Mouse (Mus musculus): ENCODE measurements around the gene Gm13697.
"Not testable (repeated sequence)": the region's sequence is repeated elsewhere in the genome, so short reads cannot be mapped to it uniquely, and the experiment has no call there.

Gm13697 gene

GRCm38 (mm10) chr2:83984443-83984842, at the start of gene Gm13697:
Gm13697 (plus strand) TSS chr2:83984743.
- DNase-seq (ENCODE audit: low spot score): not testable (repeated sequence)

DNA sequence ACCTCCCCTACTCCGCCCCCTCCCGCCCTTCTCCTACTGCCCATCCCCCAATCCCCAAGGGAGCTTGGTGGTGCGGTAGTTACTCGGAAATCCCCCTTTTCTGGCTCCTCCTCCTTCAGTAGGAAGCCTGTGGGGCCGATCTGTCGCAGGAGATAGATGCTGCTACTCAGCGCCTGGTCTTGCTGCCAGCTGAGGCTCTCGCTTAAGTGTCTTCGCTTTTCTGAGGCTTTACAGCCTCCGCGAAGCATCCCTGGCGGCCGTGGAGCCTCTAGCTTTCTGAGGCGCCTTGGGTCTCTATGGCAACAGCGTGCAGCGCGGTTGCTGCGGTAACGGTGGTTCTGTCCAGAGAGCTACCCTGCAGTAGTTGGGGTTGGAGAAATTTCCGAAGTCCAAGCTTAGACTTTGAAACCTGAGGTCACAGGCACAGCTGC, 43.6 kb upstream of the Gm13697 start, which contains the start of gene Zswim2:
Gene Zswim2 (minus strand): TSS at position 298 of the 431 bp plus-strand sequence.
- DNase-seq (ENCODE audit: low spot score): no peak

- no peak for DNase-seq (ENCODE audit: low spot score)
These were observed 43.2 kb upstream of the Gm13697 start for GRCm38 (mm10) chr2:83941378-83941777.

- no peak for DNase-seq (ENCODE audit: low spot score)
These were observed 42.8 kb upstream of the Gm13697 start for GRCm38 (mm10) chr2:83941792-83942191.

GRCm38 (mm10) chr2:83955393-83955792, 29.1 kb upstream of the Gm13697 start, which contains the start of gene Gm13698:
Gm13698 (plus strand) TSS chr2:83955693.
- not testable (repeated sequence) for DNase-seq (ENCODE audit: low spot score)

DNA sequence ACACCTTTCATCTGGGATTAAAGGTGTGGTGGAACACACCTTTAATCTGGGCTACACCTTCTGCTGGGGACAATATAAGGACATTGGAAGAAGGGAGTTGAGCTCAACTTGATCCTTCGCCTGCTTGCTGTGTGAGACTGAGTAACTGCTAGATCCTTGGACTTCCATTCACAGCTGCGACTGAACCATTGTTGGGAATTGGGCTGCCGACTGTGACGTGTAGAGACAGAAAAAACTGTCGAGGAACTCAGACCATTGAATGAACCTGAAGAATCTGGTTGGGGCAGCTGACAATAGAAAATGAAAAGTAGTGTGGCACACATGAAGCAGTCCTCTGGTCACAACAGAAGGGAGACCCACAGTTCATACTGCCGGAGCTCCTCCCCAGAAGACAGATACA, 23.3 kb upstream of the Gm13697 start, which contains the start of gene Gm13693:
Gene Gm13693 (plus strand): TSS at position 301 of the 400 bp plus-strand sequence.
- DNase-seq (ENCODE audit: low spot score): not testable (repeated sequence)

DNA sequence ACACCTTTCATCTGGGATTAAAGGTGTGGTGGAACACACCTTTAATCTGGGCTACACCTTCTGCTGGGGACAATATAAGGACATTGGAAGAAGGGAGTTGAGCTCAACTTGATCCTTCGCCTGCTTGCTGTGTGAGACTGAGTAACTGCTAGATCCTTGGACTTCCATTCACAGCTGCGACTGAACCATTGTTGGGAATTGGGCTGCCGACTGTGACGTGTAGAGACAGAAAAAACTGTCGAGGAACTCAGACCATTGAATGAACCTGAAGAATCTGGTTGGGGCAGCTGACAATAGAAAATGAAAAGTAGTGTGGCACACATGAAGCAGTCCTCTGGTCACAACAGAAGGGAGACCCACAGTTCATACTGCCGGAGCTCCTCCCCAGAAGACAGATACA, 17.5 kb upstream of the Gm13697 start, which contains the start of gene Gm13695:
Gene Gm13695 (plus strand): TSS at position 301 of the 400 bp plus-strand sequence.
- not testable (repeated sequence) for DNase-seq (ENCODE audit: low spot score)

GRCm38 (mm10) chr2:83972823-83973222, 11.7 kb upstream of the Gm13697 start, which contains the start of gene Gm13696:
Gm13696 (plus strand) TSS chr2:83973123.
- not testable (repeated sequence) for DNase-seq (ENCODE audit: low spot score)

GRCm38 (mm10) chr2:83978633-83979032, 5.9 kb upstream of the Gm13697 start, which contains the start of gene Gm13694:
Gm13694 (plus strand) TSS chr2:83978933.
- DNase-seq (ENCODE audit: low spot score): not testable (repeated sequence)

GRCm38 (mm10) chr2:83990253-83990652, 5.7 kb downstream of the Gm13697 start, which contains the start of gene Gm13691:
Gm13691 (plus strand) TSS chr2:83990553.
- DNase-seq (ENCODE audit: low spot score): not testable (repeated sequence)

DNA sequence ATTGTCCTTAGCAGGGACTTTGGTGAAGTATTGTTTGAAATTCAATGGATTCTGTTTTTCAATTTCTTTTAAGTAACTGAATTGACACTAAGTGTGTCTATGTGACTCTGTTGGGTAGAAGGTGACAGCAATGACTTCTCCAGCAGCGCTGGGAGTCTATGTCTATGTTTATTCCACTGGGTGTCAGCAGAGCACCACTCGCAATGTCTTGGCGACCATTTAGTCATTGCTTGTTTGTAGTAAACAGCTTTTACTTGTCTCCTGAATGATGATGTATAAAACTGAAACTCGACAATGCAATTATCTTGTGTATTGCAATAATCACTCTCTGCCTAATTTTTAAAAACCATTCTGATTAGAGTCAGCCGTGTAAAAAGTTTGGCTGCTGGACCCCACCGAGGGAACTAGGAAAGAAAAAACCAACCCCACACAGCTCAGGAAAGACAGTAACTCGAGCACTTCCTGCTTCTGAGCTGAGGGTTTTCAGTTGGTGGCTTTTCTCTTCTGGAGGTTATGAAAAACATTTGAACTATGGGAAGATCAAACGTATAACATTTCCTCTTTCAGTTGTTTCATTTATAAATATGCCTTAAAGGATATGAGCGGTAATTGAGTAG, 9.2 kb downstream of the Gm13697 start:
- not testable (repeated sequence) for DNase-seq (ENCODE audit: low spot score)

DNA sequence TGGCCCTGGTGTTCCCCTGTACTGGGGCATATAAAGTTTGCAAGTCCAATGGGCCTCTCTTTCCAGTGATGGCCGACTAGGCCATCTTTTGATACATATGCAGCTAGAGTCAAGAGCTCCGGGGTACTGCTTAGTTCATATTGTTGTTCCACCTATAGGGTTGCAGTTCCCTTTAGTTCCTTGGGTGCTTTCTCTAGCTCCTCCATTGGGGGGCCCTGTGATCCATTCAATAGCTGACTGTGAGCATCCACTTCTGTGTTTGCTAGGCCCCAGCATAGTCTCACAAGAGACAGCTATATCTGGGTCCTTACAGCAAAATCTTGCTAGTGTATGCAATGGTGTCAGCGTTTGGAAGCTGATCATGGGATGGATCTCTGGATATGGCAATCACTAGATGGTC, 10.0 kb downstream of the Gm13697 start:
- DNase-seq (ENCODE audit: low spot score): not testable (repeated sequence)

DNA sequence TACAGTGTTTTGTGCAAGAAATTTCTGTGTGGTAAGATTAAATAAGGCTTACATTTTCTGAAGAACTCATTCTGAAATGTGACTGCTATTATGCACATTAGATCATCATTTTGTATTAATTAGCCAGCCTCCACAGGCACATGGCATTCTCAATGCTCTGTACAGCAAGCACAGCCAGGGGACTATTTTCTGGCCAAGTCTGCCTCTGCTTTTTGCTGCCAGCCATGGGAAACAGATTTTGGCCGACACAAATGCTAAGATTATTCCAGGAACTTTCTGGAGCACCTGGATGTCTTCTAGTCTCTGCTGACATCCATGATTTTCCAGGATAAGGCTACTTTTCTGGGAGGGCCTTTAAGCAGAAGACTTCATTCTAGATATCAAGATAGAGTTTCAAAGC, 24.4 kb downstream of the Gm13697 start:
- no peak for DNase-seq (ENCODE audit: low spot score)

- DNase-seq (ENCODE audit: low spot score): no peak
These were observed 25.3 kb downstream of the Gm13697 start for GRCm38 (mm10) chr2:84009818-84010217.

DNA sequence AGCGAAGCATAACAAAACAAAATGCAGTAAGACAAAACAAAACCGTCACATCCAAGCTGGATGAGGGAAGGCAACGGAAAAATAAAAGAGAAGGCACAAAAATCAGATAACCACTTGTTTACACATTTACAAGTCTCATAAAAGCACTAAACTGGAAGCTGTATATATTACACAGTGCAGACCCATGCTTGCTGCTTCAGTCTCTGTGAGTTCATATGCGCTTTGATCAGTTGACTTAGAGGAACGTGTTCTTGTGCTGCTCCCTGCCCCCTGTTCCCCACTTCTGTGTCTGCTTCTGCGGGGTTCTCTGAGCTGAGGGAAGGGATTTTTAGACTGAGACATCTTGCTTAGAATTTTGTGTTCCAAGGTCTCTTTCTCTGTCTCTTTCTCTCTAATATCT, 30.0 kb downstream of the Gm13697 start:
- no peak for DNase-seq (ENCODE audit: low spot score)

DNA sequence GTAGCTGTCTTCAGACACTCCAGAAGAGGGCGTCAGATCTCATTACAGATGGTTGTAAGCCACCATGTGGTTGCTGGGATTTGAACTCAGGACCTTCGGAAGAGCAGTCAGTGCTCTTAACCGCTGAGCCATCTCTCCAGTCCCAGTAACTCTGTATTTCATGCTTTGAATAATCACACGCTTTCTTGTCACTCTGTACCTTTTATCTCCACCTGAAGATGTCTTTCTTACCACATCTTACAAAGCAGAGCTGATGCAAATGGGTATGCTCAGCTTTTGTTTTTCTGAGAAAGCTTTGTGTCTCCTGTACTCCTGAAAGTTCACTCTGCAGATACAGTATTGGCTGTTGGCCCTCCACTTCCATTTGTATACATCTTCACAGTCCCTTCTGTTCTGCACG, 31.7 kb downstream of the Gm13697 start:
- DNase-seq (ENCODE audit: low spot score): not testable (repeated sequence)

GRCm38 (mm10) chr2:84018330-84018729, 33.8 kb downstream of the Gm13697 start:
- no peak for DNase-seq (ENCODE audit: low spot score)

- DNase-seq (ENCODE audit: low spot score): no peak
These were observed 35.2 kb downstream of the Gm13697 start for GRCm38 (mm10) chr2:84019519-84020305.

- DNase-seq (ENCODE audit: low spot score): no peak
These were observed 37.4 kb downstream of the Gm13697 start for GRCm38 (mm10) chr2:84021930-84022329.

GRCm38 (mm10) chr2:84022905-84023304, 38.4 kb downstream of the Gm13697 start:
- DNase-seq (ENCODE audit: low spot score): no peak

- no peak for DNase-seq (ENCODE audit: low spot score)
These were observed 38.8 kb downstream of the Gm13697 start for GRCm38 (mm10) chr2:84023319-84023718.

DNA sequence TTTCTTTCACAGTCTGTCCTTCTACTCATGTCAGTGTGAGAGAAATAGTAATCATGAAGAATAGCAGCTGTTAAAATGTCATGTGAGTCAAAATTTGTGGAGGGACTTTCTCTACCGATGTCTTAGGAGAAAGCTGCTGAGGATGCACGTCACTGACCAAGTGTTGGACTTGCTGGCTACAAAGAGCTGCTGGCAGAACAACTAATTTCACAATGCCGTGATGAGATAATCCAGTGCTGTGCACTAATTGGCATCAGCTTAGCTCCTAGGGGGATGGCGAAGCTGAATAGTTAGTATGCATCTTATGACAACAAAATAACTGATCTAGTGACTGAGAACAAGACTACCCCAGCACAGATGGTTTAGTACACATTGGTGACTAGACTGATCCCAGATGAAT, 40.7 kb downstream of the Gm13697 start:
- no peak for DNase-seq (ENCODE audit: low spot score)

DNA sequence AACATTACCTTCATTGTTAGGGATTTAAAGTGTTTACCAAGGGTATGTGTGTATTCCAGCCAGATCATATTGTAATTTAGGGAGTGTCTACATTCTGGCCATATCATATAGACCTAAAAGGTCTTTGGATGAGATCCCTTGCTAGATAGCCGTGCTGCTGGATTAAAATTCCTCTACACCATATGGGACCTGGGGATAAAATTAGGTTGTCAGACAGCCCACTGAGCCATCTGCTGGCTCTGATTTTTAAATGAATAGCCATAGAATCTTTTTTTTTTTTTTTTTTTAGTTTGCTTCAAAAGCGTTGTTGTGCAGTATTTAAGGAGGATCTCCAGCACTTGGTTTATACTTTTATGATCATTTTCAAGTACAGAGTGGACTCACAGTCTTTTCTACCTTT, 48.0 kb downstream of the Gm13697 start:
- no peak for DNase-seq (ENCODE audit: low spot score)
